Mouse (Mus musculus) gastrocnemius, postnatal 10 days (tissue): ENCODE measurements around the gene Uxs1. TPM values are rescaled to one million over a fixed set of nuclear protein-coding genes. Genes with fewer than 3 reads are reported as not detected.

Experiments used
- DNase-seq: peaks from one replicate; pipeline ENCODE4 v3.0.0; 2021; ENCODE audit warnings: mixed read lengths
- total RNA-seq, 2 experiments: library from RNA; stranded (reverse); gene quantifications; 2 replicates each; pipeline ENCODE4 v1.2.3; 2021

The Uxs1 gene
- total RNA-seq, 2 experiments from 2014 or later = 14.9 to 16.2 TPM

GRCm38 (mm10) chr1:43803906-43804474 lies 23.6 kb downstream of the Uxs1 start:
- DNase-seq = no peak

- no peak for DNase-seq
These were observed 29.6 kb downstream of the Uxs1 start for GRCm38 (mm10) chr1:43798048-43798447.

GRCm38 (mm10) chr1:43789765-43790164 lies 37.8 kb downstream of the Uxs1 start:
- DNase-seq = no peak

DNA sequence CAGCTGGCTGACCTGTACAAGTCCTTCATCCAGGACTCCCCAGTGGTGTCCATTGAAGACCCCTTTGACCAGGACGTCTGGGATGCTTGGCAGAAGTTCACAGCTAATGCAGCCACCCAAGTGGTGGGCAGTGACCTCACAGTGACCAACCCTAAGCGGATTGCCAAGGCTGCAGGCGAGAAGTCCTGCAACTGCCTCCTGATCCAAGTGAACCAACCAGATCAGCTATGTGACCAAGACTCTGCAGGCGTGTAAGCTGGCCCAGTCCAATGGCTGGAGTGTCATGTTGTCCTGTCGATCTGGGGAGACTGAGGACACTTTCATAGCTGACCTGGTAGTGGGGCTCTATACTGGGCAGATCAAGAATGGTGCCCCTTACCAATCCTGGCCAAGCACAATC lies 40.9 kb downstream of the Uxs1 start:
- no peak for DNase-seq

GRCm38 (mm10) chr1:43785316-43785715 lies 42.3 kb downstream of the Uxs1 start:
- no peak for DNase-seq

GRCm38 (mm10) chr1:43783186-43783585 lies 44.4 kb downstream of the Uxs1 start:
- no peak for DNase-seq

- no peak for DNase-seq
These were observed 44.9 kb downstream of the Uxs1 start for GRCm38 (mm10) chr1:43782680-43783079.

- no peak for DNase-seq
These were observed 45.9 kb downstream of the Uxs1 start for GRCm38 (mm10) chr1:43781672-43782071.

GRCm38 (mm10) chr1:43781195-43781594 lies 46.4 kb downstream of the Uxs1 start:
- DNase-seq = no peak

- no peak for DNase-seq
These were observed 51.5 kb downstream of the Uxs1 start for GRCm38 (mm10) chr1:43776106-43776505.

GRCm38 (mm10) chr1:43774126-43774525 lies 53.5 kb downstream of the Uxs1 start:
- DNase-seq = no peak

- DNase-seq = no peak
These were observed 54.9 kb downstream of the Uxs1 start for GRCm38 (mm10) chr1:43772694-43773093.

GRCm38 (mm10) chr1:43770032-43770431 lies 57.6 kb downstream of the Uxs1 start:
- DNase-seq = no peak

GRCm38 (mm10) chr1:43769348-43769747 lies 58.3 kb downstream of the Uxs1 start:
- no peak for DNase-seq

DNA sequence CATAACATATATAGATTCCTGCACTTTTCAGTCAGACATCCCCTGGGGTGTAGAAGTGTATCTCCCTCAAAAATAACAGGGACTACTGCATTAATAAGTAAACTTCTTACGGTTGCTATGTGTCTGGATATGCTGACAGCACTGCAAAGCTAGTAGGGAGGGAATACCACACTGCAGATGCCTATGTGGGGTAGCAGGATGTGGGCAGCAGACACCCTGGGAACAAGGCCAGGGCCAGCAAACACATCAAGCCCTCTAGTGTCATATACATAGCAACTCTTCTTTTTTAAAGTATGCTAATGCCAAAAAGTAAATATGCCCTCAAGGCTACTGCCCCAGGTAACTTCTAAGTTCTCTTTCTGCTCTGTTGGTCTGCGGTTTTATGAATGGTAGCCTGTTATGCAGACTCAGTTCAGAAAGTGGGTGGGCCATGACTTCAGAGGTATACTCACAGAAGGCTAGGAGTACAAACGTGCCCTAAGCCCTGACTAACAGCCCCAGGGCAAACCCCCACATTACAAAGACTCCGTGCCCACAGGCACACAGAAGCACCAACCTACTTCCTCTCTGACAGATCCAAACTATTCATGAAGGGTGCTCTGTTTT lies 59.1 kb downstream of the Uxs1 start:
- DNase-seq = no peak

- no peak for DNase-seq
These were observed 61.3 kb downstream of the Uxs1 start for GRCm38 (mm10) chr1:43766328-43766727.

DNA sequence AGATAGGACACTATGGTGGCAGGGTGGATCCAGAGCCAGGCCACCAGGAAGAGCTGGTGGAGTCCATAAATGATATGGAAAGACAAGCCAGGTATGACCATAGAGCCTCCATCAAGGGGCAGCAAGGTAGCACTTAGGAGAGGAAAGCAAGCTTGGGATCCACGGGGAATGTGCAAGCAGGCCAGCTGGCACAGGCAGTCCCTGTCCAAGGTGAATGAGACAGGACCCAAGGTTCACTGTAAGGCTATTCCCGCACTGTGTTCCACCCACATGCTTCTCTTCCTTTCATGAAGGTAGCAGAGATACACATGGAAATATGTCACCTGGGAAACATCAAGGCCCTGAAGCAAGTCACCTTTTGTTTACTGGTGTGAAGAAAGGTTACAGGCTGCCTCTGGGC lies 63.1 kb downstream of the Uxs1 start:
- DNase-seq = no peak

DNA sequence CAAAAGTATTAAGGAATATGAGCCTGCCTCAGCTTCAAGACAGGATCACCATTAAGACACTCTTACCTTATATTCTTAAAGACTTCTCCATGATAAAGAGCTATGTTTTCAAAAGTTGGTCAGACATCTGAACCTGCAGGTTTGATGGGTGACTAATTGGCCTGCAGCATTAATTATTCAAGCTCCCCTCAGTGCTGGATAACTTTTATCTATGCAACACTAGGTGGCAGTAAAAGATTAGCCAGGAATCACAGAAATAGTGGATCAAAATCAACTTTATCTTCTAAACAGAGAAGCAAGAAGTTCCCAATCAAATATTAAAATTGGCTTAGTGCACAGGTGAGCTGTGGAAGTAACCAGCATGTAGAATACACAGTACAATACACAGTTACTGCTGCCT lies 67.5 kb downstream of the Uxs1 start:
- DNase-seq = no peak

- no peak for DNase-seq
These were observed 72.9 kb downstream of the Uxs1 start for GRCm38 (mm10) chr1:43754448-43755312.

- no peak for DNase-seq
These were observed 89.1 kb downstream of the Uxs1 start for GRCm38 (mm10) chr1:43738519-43738894.

DNA sequence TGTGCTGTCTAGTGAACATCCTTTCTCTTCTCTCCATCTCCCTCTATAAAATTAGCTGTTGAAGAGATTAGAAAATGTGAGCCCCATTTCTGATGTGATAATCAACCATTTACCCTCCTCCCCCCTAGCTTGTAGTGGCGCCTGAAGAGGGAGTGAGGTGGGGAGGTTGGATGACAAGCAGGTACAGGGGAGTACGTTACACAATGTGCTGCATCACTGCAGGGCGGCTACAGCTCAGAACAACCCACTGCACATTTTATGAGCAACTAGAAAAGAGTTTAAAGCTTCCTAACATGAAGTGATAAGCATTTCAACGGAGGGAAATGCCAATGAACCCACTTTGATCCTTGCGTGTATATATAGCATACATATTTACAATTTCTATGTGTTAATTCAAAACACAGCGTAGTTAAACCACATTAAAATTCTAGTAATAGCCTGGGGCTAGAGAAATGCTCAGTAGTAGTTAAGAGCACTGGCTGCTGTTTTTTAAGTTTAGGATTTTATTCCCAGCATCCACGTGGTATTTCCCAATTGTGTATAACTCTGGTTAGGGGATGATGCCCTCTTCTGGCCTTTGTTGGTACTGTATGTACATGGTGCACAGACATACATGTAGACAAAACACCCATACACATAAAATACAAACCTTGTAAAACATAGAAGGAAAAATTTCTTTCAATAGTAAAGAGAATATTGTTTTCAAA lies 89.6 kb downstream of the Uxs1 start:
- peak; percentile 65 for DNase-seq

- DNase-seq = no peak
These were observed 94.9 kb downstream of the Uxs1 start for GRCm38 (mm10) chr1:43732657-43733056.

DNA sequence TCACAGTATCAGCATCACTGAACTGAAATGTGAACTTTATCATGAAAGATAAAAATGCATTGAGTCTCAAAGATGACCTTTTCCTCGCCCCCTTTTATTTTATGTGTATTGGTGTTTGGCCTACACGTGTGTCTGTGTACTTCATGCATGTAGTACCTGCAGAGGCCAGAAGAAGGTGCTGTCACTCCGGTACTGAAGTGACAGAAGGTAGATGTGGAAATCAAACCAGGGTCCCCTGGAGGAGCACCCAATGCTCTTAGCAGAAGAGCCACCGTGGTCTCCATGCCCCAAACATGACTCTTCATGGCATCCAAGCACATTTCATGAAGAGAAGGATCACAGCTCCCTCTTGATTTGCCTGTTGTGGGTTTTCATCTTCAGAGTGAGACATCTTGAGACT lies 95.5 kb downstream of the Uxs1 start:
- DNase-seq = no peak
